Mouse (Mus musculus): ENCODE measurements around the gene Mef2c.

Gene Mef2c

GRCm38 (mm10) chr13:83503919-83504318 lies at the start of gene Mef2c:
Mef2c (plus strand) TSS chr13:83504034.
- DNase-seq (ENCODE audit: low spot score in 2 of 2): no peak

DNA sequence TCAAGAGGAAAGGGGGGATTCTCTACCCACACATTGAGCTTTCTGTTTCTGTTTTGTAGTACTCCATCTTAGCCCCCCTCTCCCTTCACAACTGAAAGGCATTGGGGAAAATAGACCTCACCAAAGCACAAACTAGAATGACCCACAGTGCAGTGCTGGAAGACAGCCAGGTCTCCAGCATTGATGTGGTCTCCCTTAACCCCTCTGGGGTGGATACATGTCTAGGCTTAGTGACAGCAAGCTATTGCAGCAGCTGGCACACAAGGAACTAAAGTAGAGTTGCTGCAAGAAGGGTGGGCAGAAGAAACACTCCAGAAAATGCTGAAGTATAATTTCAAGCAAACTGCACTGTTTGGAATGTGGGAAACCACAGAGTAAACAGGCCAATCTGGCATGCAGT lies 45.1 kb upstream of the Mef2c start:
- DNase-seq (ENCODE audit: low spot score in 2 of 2): no peak

DNA sequence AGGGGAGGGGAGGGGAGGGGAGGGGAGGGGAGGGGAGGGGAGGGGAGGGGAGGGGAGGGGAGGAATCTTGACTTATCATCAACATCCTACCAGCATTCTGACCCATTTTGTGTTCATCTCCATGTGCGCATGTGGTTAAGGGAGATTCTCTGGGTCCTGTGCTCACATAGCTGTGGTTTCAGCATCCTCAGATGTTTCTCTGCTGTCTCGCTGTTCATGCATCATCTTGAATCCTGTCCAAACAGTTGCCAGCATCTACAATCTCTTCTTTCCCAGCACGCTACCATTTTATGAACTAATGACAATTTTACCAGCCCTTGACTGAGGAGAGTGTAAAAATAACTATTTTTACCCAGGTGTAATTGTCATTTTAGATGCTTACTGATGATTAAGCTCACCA lies 44.2 kb upstream of the Mef2c start:
- no peak for DNase-seq (ENCODE audit: low spot score in 2 of 2)

GRCm38 (mm10) chr13:83460620-83461019 lies 43.2 kb upstream of the Mef2c start:
- no peak for DNase-seq (ENCODE audit: low spot score in 2 of 2)

- no peak for DNase-seq (ENCODE audit: low spot score in 2 of 2)
Measured at GRCm38 (mm10) chr13:83461556-83461955, 42.3 kb upstream of the Mef2c start.

- DNase-seq (ENCODE audit: low spot score in 2 of 2): no peak
Measured at GRCm38 (mm10) chr13:83466756-83467155, 37.1 kb upstream of the Mef2c start.

DNA sequence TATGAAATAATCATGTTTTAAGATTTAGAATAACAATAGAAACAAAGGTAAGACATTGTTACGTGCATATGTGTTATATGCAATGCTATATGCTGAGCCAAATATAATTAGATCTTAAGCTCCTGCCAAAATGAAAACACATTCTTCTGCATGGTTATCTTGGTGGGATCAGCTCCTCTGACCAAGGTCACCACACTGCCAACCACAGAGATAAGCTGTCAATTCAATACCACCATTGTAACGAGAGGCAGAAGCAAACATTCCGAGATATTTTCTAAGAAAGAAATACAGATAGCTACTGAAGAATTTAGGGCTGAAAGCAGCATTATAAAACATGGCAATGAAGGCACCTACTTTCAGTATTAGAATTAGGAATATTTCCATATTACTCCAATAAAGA lies 35.0 kb upstream of the Mef2c start:
- no peak for DNase-seq (ENCODE audit: low spot score in 2 of 2)

DNA sequence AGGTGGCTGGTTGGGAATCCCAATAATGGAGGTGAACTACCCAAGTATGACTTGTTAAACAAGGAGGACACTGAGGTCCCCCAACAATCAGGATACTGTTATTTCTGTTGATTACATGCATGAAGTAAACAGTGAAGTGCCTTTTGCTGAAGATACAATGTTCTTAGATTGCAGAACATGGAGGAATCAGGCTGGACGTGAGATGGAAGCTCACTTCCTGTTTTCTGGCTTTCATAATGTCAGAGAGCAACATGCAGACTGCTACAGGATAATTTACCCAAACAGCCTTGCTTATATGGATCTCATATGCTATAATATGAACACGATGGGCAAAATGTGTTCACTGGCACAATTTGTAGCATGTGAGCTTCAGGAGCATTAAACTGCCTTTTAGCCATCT lies 30.1 kb upstream of the Mef2c start:
- DNase-seq (ENCODE audit: low spot score in 2 of 2): no peak

DNA sequence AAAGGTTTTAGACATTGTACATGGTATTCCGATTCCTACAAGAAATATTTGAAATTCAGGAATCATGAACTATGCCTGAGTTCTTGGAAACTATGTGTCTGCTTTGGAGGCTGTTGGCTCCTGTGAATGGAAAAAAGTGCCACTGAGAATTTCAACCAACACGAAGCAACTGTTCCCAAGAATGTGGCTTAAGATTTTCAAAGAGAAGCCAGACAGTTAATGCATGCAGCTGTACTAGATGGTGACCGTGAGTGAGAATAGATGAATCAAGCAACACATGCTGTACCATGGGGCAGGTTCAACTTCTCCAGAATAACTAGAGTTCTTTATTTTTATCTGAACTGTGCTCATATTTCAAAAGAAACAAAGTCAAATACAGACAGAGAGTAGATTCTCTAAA lies 23.4 kb upstream of the Mef2c start:
- no peak for DNase-seq (ENCODE audit: low spot score in 2 of 2)

GRCm38 (mm10) chr13:83481310-83481709 lies 22.5 kb upstream of the Mef2c start:
- no peak for DNase-seq (ENCODE audit: low spot score in 2 of 2)

DNA sequence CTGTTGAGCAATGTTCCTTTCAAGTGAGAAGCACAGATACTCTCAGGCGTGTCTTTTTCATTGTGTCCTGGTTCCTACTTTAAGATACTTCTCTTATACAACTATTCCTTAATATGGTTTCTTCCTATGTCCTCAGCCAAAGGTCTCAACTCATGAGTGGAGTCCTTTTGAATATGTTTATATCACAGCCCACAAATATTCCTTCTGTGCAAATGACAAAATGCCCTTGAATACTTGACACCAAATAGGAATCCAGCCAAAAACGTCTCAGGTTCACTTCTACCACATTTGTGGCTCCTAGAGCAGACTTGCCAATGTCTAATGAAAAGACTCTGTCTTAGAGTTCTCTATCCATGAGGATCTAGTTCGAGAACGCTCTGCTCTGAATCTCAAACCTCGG lies 21.7 kb upstream of the Mef2c start:
- no peak for DNase-seq (ENCODE audit: low spot score in 2 of 2)

GRCm38 (mm10) chr13:83484215-83484614 lies 19.6 kb upstream of the Mef2c start:
- no peak for DNase-seq (ENCODE audit: low spot score in 2 of 2)

- DNase-seq (ENCODE audit: low spot score in 2 of 2): no peak
Measured at GRCm38 (mm10) chr13:83484721-83485369, 19.0 kb upstream of the Mef2c start.

DNA sequence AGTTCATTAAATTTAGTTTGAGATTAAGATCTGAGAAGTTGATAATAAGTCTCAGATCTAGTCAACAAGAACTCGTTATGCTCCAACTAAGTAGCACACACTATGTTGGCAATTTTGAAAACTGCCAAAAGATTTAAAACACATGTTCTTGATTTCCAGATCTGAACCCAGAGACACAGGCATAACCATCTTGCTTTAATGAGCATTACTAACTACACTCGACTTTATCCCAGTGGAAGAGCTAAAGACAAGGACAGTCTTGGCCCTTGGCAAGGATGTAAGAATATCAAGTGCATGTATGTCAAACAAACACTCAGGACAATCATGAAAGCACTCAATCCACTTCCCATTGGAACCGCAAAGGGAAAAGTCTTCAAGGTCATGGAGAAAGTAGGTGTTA lies 11.8 kb upstream of the Mef2c start:
- no peak for DNase-seq (ENCODE audit: low spot score in 2 of 2)

GRCm38 (mm10) chr13:83497708-83498107 lies 6.1 kb upstream of the Mef2c start:
- DNase-seq (ENCODE audit: low spot score in 2 of 2): no peak

- no peak for DNase-seq (ENCODE audit: low spot score in 2 of 2)
Measured at GRCm38 (mm10) chr13:83499526-83499925, 4.3 kb upstream of the Mef2c start.

DNA sequence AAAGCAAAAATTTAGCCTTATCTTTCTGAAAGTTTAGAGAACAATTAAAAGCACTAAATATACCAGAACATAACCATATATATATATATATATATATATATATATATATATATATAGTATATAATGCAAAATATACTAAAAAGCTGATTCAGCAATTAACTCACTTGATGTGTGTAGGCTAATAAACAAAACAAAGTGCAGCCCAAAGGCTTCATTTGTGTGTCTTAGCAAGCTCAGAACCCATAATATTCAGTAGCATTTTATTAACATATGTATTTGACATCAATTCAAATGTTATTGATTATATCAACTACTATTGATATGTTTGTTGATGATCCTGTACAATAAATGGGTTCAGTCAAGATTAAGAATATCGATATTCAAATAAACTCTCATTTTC lies 3.9 kb downstream of the Mef2c start:
- DNase-seq (ENCODE audit: low spot score in 2 of 2): no peak

DNA sequence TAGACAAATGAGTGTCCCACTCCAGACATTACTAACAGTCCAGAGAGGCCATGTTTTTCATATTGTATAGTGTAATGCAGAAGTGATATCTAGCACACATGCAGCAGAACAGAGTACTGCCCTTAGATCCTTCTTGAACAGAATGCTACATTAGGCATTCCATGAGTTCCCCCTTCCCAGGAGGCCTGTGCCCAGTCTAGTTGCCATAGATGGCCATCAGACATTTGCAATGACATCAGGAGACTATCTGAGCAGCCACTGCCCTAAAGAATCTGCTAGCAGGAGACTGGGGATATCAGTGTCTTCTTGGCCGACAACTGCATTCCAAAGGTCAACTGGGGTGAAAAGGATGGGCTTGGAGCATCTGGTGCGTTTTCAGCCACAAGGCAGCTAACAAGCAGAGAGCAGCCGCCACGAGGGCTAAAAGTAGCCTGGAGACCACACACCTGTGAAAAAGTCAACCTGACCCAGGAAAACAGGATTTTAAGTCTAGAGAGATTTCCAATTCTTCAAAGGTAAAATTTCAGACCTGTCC lies 11.2 kb downstream of the Mef2c start:
- DNase-seq (ENCODE audit: low spot score in 2 of 2): no peak

DNA sequence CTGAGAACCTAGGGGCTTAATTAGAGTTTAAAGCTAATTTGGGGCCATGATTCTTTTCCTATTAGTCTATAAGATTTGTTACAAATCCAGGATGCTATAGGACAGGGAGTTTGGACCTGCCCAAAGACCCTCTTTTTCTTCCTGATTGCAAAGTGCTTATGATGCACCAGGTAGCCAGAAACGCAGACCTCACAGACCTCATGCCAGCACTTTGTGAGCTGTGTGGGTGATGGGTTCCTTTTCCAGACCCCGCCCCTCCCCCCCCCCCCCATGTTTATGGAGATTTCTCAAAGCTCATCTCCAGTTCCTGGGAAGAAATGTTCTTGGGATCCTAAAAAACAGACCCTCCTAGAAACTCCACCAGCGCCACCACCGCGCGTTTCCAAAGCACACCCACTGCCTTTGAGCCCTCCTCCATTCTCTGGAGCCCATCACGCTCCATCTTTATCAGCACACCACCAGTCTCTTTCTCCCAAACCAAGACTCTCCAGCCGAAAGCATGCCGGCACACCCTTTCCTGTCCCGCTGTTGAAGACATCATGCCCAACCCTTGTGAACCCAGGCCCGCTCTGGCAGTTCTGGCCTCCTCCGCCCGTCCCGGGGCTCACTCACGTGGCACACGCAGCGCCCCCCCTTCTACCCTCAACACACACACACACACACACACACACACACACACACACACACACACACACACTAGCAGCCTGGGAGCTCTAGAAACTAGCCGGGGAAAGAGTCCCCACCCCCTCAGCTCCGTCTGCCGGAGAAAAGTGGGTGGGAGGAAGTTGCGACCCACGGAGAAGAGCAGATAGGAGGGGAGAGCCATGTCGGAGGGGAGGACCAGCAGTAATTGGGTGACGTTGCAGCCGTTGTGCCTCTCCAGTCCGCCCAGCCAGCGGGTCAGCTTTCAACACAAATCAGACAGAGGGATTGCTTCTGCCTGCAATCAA lies 14.1 kb downstream of the Mef2c start:
- DNase-seq (ENCODE audit: low spot score in 2 of 2): peak; percentile 8 to 12

GRCm38 (mm10) chr13:83520807-83521206 lies 17.0 kb downstream of the Mef2c start:
- no peak for DNase-seq (ENCODE audit: low spot score in 2 of 2)

- DNase-seq (ENCODE audit: low spot score in 2 of 2): peak in 1 of 2 experiments; percentile 4
Measured at GRCm38 (mm10) chr13:83523232-83523969, 19.6 kb downstream of the Mef2c start.

All from thymus, postnatal 10 days (tissue).